Mouse (Mus musculus): ENCODE data around the gene Ifna1. TPM values are rescaled to one million over a fixed set of nuclear protein-coding genes. Genes with fewer than 3 reads are reported as not detected.

Gene Ifna1
- polyA plus RNA-seq, 1 experiment from 2014 or later, result not detected

DNA sequence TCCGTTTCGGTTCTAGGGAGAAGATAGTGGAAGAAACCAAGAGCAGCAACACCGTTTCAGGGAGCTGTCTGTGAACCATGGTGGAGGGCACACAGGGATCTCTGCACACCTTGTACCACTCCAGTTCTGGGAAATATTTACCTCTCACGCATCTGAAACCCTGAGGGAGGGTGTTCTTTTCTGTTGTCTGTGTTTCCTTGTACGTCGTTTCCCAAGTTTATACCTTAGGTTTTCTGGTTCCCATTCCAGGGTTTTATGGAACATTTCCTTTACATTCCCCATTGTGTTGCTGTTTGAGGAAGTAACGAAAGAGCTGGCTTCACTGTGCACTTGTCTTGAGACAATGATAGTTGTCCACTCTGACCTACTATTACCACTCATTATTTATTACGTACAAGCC is 30.2 kb downstream of the Ifna1 start, which contains the start of gene Ifne:
Gene Ifne (minus strand): TSS at position 101 of the 400 bp plus-strand sequence.
- no peak within 1 kb of the TSS for H3K9ac ChIP-seq (ENCODE audit: low read length)
- H3K4me3 ChIP-seq (ENCODE audit: low read depth, low read length), result no peak within 1 kb of the TSS
- ATAC-seq (replicated peaks; ENCODE audit: low FRiP score, low TSS enrichment, low read depth) (no peak), DNase-seq (ENCODE audit: low spot score) (no peak)
- WGBS, result 85% methylated on average over 8 of the region's 8 CpGs
- no peaks in the 10 kb centered on the region for H3K9me3 ChIP-seq (ENCODE audit: control insufficient read depth, low read length)
- H3K4me1 ChIP-seq (replicated peaks; ENCODE audit: control insufficient read depth, insufficient read depth, low read length), result no peaks in the 10 kb centered on the region
- H3K27ac ChIP-seq (ENCODE audit: low read depth), result no peak within 1 kb of the TSS
- H3K36me3 ChIP-seq (ENCODE audit: control insufficient read depth, insufficient read depth, low read length), result no peaks in the 10 kb centered on the region
- H3K27me3 ChIP-seq (replicated peaks; ENCODE audit: control insufficient read depth, insufficient read depth, low read length), result no peaks in the 10 kb centered on the region
- no peak within 1 kb of the TSS for H3K4me2 ChIP-seq (ENCODE audit: low read length)

DNA sequence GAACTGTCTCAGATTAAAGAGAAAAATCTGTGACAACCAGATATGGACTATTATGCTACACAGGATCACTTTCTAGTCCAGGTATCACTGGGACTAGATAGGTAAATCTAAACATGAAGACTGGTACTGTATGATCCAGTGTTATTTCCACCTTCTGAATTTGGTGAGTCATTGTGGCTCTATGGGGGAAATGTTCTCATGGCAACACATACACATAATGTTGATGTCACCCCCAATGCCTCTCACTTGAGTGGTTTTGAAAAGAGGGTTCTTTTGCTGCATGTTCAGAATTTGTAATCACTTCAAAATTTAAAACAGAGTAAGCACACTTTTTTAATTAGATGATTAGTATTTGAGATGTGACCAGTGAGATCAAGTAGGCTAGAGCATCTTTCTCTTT is 38.3 kb downstream of the Ifna1 start:
- no peak overlapping the region for H3K4me3 ChIP-seq (ENCODE audit: low read depth, low read length)
- H3K27me3 ChIP-seq (replicated peaks; ENCODE audit: control insufficient read depth, insufficient read depth, low read length), result no peaks in the 10 kb centered on the region
- no peaks in the 10 kb centered on the region for H3K4me1 ChIP-seq (replicated peaks; ENCODE audit: control insufficient read depth, insufficient read depth, low read length)
- H3K9me3 ChIP-seq (ENCODE audit: control insufficient read depth, low read length), result no peaks in the 10 kb centered on the region
- H3K27ac ChIP-seq (ENCODE audit: low read depth), result no peak overlapping the region
- DNase-seq (ENCODE audit: low spot score) (no peak), ATAC-seq (replicated peaks; ENCODE audit: low FRiP score, low TSS enrichment, low read depth) (no peak)
- H3K4me2 ChIP-seq (ENCODE audit: low read length), result no peak overlapping the region
- no peak overlapping the region for H3K9ac ChIP-seq (ENCODE audit: low read length)
- H3K36me3 ChIP-seq (ENCODE audit: control insufficient read depth, insufficient read depth, low read length), result no peaks in the 10 kb centered on the region

DNA sequence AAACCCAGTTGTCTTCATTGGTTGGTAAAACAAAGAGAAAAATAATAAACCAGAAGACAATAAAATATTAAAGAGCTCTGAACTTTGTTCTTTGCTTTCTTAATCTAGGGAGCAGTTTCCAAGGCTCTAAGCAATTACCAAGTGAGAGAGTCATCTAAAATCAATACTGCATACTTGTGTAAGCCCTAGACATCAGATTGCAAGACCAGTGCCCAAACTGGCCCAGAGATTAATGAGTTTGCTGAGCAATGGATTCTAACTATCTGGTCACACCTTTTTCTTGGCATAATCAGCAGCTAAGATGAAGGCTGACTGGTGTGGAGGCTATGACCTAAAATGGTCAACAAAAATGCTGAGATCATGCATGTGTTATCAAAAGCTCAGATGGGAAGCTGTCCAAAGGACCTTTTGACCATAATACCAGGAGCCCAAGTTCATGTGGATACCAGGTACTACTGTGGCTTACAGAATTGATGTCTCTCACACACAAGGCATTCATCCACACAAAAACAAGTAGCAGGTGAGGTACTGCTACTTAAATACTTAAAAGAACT is 43.4 kb downstream of the Ifna1 start:
- ATAC-seq (replicated peaks; ENCODE audit: low FRiP score, low TSS enrichment, low read depth), result peak; percentile 62; the same call in 1 of the 2 replicates

More for the DNA sequence above, 43.4 kb downstream of the Ifna1 start:
- Histone ChIP-seq H3K4me2 (ENCODE audit: low read length) (no peak overlapping the region), H3K9me3 (ENCODE audit: control insufficient read depth, low read length) (no peaks in the 10 kb centered on the region), H3K4me1 (replicated peaks; ENCODE audit: control insufficient read depth, insufficient read depth, low read length) (no peaks in the 10 kb centered on the region), H3K9ac (ENCODE audit: low read length) (no peak overlapping the region), H3K27me3 (replicated peaks; ENCODE audit: control insufficient read depth, insufficient read depth, low read length) (no peaks in the 10 kb centered on the region), H3K4me3 (ENCODE audit: low read depth, low read length) (no peak overlapping the region), H3K27ac (ENCODE audit: low read depth) (no peak overlapping the region), H3K36me3 (ENCODE audit: control insufficient read depth, insufficient read depth, low read length) (no peaks in the 10 kb centered on the region)
- DNase-seq (ENCODE audit: low spot score), result no peak

Other genes starting within 250 kb of the Ifna1 start
- gene Ifna12, start 246.7 kb upstream of the Ifna1 start, polyA plus RNA-seq (2014; fragmentation: Nextera tagmentation; extraction: Ambion mirVana), result not detected in 2 replicates
- gene C87499, start 215.7 kb upstream of the Ifna1 start, polyA plus RNA-seq (2014; fragmentation: Nextera tagmentation; extraction: Ambion mirVana), result not detected in 2 replicates
- not detected in 2 replicates for gene Ifna13, start 205.6 kb upstream of the Ifna1 start, polyA plus RNA-seq (2014; fragmentation: Nextera tagmentation; extraction: Ambion mirVana)
- gene Ifna16, start 173.2 kb upstream of the Ifna1 start, polyA plus RNA-seq (2014; fragmentation: Nextera tagmentation; extraction: Ambion mirVana), result not detected in 2 replicates
- not detected in 2 replicates for gene Ifna2, start 166.2 kb upstream of the Ifna1 start, polyA plus RNA-seq (2014; fragmentation: Nextera tagmentation; extraction: Ambion mirVana)
- not detected in 2 replicates for gene Ifnab, start 158.7 kb upstream of the Ifna1 start, polyA plus RNA-seq (2014; fragmentation: Nextera tagmentation; extraction: Ambion mirVana)
- 0.70 and 1.2 TPM in 2 replicates for gene Gm26566, start 128.3 kb upstream of the Ifna1 start, polyA plus RNA-seq (2014; fragmentation: Nextera tagmentation; extraction: Ambion mirVana)
- 97.9 and 106 TPM in 2 replicates for gene Klhl9, start 127.6 kb upstream of the Ifna1 start, polyA plus RNA-seq (2014; fragmentation: Nextera tagmentation; extraction: Ambion mirVana)
- gene Gm13271, start 95.2 kb upstream of the Ifna1 start, polyA plus RNA-seq (2014; fragmentation: Nextera tagmentation; extraction: Ambion mirVana), result not detected in 2 replicates
- gene Gm13283, start 90.0 kb upstream of the Ifna1 start, polyA plus RNA-seq (2014; fragmentation: Nextera tagmentation; extraction: Ambion mirVana), result 0.22 TPM in 1 of 2 replicates, not detected in the other
- gene Gm13290, start 76.3 kb upstream of the Ifna1 start, polyA plus RNA-seq (2014; fragmentation: Nextera tagmentation; extraction: Ambion mirVana), result not detected in 2 replicates
- gene Gm13289, start 73.2 kb upstream of the Ifna1 start, polyA plus RNA-seq (2014; fragmentation: Nextera tagmentation; extraction: Ambion mirVana), result not detected in 2 replicates
- gene Gm13272, start 70.2 kb upstream of the Ifna1 start, polyA plus RNA-seq (2014; fragmentation: Nextera tagmentation; extraction: Ambion mirVana), result 0.23 TPM in 1 of 2 replicates, not detected in the other
- gene Ifnz, start 68.0 kb upstream of the Ifna1 start, polyA plus RNA-seq (2014; fragmentation: Nextera tagmentation; extraction: Ambion mirVana), result 0.28 TPM in 1 of 2 replicates, not detected in the other
- 0.48 TPM in 1 of 2 replicates, not detected in the other for gene Gm13276, start 64.4 kb upstream of the Ifna1 start, polyA plus RNA-seq (2014; fragmentation: Nextera tagmentation; extraction: Ambion mirVana)
- not detected in 2 replicates for gene Gm13277, start 61.5 kb upstream of the Ifna1 start, polyA plus RNA-seq (2014; fragmentation: Nextera tagmentation; extraction: Ambion mirVana)
- gene Gm13278, start 58.5 kb upstream of the Ifna1 start, polyA plus RNA-seq (2014; fragmentation: Nextera tagmentation; extraction: Ambion mirVana), result not detected in 2 replicates
- gene Gm13275, start 55.6 kb upstream of the Ifna1 start, polyA plus RNA-seq (2014; fragmentation: Nextera tagmentation; extraction: Ambion mirVana), result not detected in 2 replicates
- gene Gm13279, start 52.7 kb upstream of the Ifna1 start, polyA plus RNA-seq (2014; fragmentation: Nextera tagmentation; extraction: Ambion mirVana), result not detected in 2 replicates
- 0.59 and 1.1 TPM in 2 replicates for gene Gm13285, start 50.4 kb upstream of the Ifna1 start, polyA plus RNA-seq (2014; fragmentation: Nextera tagmentation; extraction: Ambion mirVana)
- not detected in 2 replicates for gene Gm13287, start 46.8 kb upstream of the Ifna1 start, polyA plus RNA-seq (2014; fragmentation: Nextera tagmentation; extraction: Ambion mirVana)
- gene Gm13288, start 44.6 kb upstream of the Ifna1 start, polyA plus RNA-seq (2014; fragmentation: Nextera tagmentation; extraction: Ambion mirVana), result not detected in 2 replicates
- not detected in 2 replicates for gene Ifna7, start 33.9 kb upstream of the Ifna1 start, polyA plus RNA-seq (2014; fragmentation: Nextera tagmentation; extraction: Ambion mirVana)
- not detected in 2 replicates for gene Ifna11, start 30.1 kb upstream of the Ifna1 start, polyA plus RNA-seq (2014; fragmentation: Nextera tagmentation; extraction: Ambion mirVana)
- not detected in 2 replicates for gene Ifna6, start 22.7 kb upstream of the Ifna1 start, polyA plus RNA-seq (2014; fragmentation: Nextera tagmentation; extraction: Ambion mirVana)
- not detected in 2 replicates for gene Ifna5, start 14.6 kb upstream of the Ifna1 start, polyA plus RNA-seq (2014; fragmentation: Nextera tagmentation; extraction: Ambion mirVana)
- not detected in 2 replicates for gene Ifna4, start 8.2 kb upstream of the Ifna1 start, polyA plus RNA-seq (2014; fragmentation: Nextera tagmentation; extraction: Ambion mirVana)
- gene Ifne, start 30.1 kb downstream of the Ifna1 start, polyA plus RNA-seq (2014; fragmentation: Nextera tagmentation; extraction: Ambion mirVana), result not detected in 2 replicates